Mouse (Mus musculus) kidney, postnatal 25 days (tissue): ENCODE results near the gene Gm10354.
"Not testable (repeated sequence)": the region's sequence is repeated elsewhere in the genome, so short reads cannot be mapped to it uniquely, and the experiment has no call there.

ENCODE experiments used
- DNase-seq, 2 experiments: peaks; one replicate each; pipeline ENCODE4 v3.0.0; 2021; ENCODE audit warnings: mixed read lengths in 2 of 2

The Gm10354 gene

GRCm38 (mm10) chr5:14978835-14979234 lies at the start of gene Gm10354:
Gm10354 (minus strand) TSS chr5:14978935.
- not testable (repeated sequence) for DNase-seq

GRCm38 (mm10) chr5:15024316-15024715 lies 45.6 kb upstream of the Gm10354 start:
- peak in 1 of 2 experiments; percentile 39 for DNase-seq

- not testable (repeated sequence) for DNase-seq
These were observed 41.3 kb upstream of the Gm10354 start for GRCm38 (mm10) chr5:15020067-15020466.

- DNase-seq = not testable (repeated sequence)
These were observed 32.2 kb upstream of the Gm10354 start for GRCm38 (mm10) chr5:15010639-15011582.

- DNase-seq = not testable (repeated sequence)
These were observed 28.2 kb upstream of the Gm10354 start for GRCm38 (mm10) chr5:15006907-15007306.

GRCm38 (mm10) chr5:15006288-15006687 lies 27.6 kb upstream of the Gm10354 start:
- not testable (repeated sequence) for DNase-seq

GRCm38 (mm10) chr5:15005584-15005983 lies 26.8 kb upstream of the Gm10354 start:
- DNase-seq = not testable (repeated sequence)

- DNase-seq = not testable (repeated sequence)
These were observed 26.1 kb upstream of the Gm10354 start for GRCm38 (mm10) chr5:15004569-15005562.

GRCm38 (mm10) chr5:14998077-14998476 lies 19.3 kb upstream of the Gm10354 start:
- DNase-seq = not testable (repeated sequence)

GRCm38 (mm10) chr5:14997556-14997955 lies 18.8 kb upstream of the Gm10354 start:
- peak; percentile 62 to 67 for DNase-seq

GRCm38 (mm10) chr5:14996670-14997249 lies 18.0 kb upstream of the Gm10354 start:
- not testable (repeated sequence) for DNase-seq

- not testable (repeated sequence) for DNase-seq
These were observed 15.4 kb upstream of the Gm10354 start for GRCm38 (mm10) chr5:14994124-14994523.

- DNase-seq = not testable (repeated sequence)
These were observed 11.8 kb upstream of the Gm10354 start for GRCm38 (mm10) chr5:14990375-14991158.

- peak in 1 of 2 experiments; percentile 7 for DNase-seq
These were observed 8.1 kb upstream of the Gm10354 start for GRCm38 (mm10) chr5:14986649-14987387.

GRCm38 (mm10) chr5:14977368-14977767 lies 1.4 kb downstream of the Gm10354 start:
- not testable (repeated sequence) for DNase-seq

- not testable (repeated sequence) for DNase-seq
These were observed 3.4 kb downstream of the Gm10354 start for GRCm38 (mm10) chr5:14975294-14975693.

- not testable (repeated sequence) for DNase-seq
These were observed 5.9 kb downstream of the Gm10354 start for GRCm38 (mm10) chr5:14972841-14973240.

GRCm38 (mm10) chr5:14963821-14964220 lies 14.9 kb downstream of the Gm10354 start:
- DNase-seq = peak in 1 of 2 experiments; percentile 34

GRCm38 (mm10) chr5:14961502-14961901 lies 17.2 kb downstream of the Gm10354 start:
- not testable (repeated sequence) for DNase-seq

GRCm38 (mm10) chr5:14955928-14956706 lies 22.6 kb downstream of the Gm10354 start:
- DNase-seq = not testable (repeated sequence)
